Mouse (Mus musculus): ENCODE measurements around the gene Ctbs. TPM values are rescaled to one million over a fixed set of nuclear protein-coding genes. Genes with fewer than 3 reads are reported as not detected.

Gene Ctbs
- polyA plus RNA-seq, 1 experiment from 2014 or later = 11.3 TPM

DNA sequence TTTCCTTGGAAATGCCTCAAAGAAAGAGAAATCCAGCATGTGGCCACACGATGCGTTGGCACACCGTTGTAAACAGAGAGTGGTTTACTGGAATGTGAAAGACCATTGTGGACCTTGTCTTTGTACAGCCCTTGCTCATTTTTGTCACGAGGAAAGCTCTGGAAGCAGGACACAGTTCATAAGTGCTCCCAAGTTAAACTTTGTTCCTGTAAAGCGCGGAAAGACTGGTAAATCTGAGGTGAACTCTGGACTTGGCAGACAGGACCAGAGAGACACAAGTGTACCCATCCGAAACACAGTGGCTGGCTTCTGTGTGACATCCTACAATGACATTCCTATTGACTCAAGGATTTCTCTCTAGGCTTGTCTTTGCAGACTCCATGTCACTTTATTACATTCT lies 6.2 kb upstream of the Ctbs start:
- H3K27me3 ChIP-seq (ENCODE audit: control insufficient read depth, insufficient read depth, low read length) = no peaks in the 10 kb centered on the region
- H3K27ac ChIP-seq (replicated peaks in 1 of 2; ENCODE audit: control insufficient read depth in 1 of 2, insufficient read depth in 1 of 2, low read depth in 2 of 2, low read length in 2 of 2) = no peak overlapping the region
- H3K36me3 ChIP-seq (ENCODE audit: control insufficient read depth, insufficient read depth, low read length) = peaks cover 22% of the 10 kb centered on the region
- H3K4me3 ChIP-seq (ENCODE audit: control insufficient read depth in 1 of 2, insufficient read depth in 1 of 2, low read depth in 1 of 2, low read length in 2 of 2) = no peak overlapping the region
- ATAC-seq (ENCODE audit: insufficient number of reproducible peaks, insufficient read depth, low FRiP score, low read depth) = no peak
- H3K4me2 ChIP-seq (ENCODE audit: low read length) = no peak overlapping the region
- H3K9me3 ChIP-seq (ENCODE audit: control insufficient read depth, low read length) = peaks cover 5% of the 10 kb centered on the region; the same call in 1 of the 2 replicates
- WGBS = 86% methylated on average over 7 of the region's 7 CpGs
- H3K9ac ChIP-seq (ENCODE audit: low read length) = no peak overlapping the region
- 0 out of 4 replicates have a peak, but pooled peaks cover 0 to 2% of the 10 kb centered on the region in 2 experiments for H3K4me1 ChIP-seq (ENCODE audit: control insufficient read depth in 2 of 2, insufficient read depth in 2 of 2, low read length in 2 of 2)

DNA sequence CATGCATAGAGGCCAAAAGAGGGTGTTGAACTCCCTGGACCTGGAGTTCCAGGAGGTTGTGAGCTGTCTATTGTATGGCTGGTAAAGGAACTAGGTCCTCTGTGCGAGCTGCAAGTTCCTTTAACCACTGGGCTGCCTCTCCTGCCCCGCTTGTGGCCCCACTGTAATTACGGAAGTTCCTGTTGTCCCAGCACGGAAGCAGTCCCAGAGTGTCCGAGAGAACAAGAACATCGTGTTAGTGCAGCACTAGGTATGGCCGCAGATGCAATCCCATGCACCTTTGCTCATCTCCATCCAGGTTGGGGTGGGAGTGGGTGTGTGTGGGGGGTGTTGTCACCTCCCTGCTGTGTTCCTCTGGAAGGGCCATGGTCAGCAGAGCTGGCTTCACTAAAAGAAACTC lies 4.7 kb upstream of the Ctbs start:
- Histone ChIP-seq H3K9me3 (ENCODE audit: control insufficient read depth, low read length) (peaks cover 5% of the 10 kb centered on the region; the same call in 1 of the 2 replicates), H3K36me3 (ENCODE audit: control insufficient read depth, insufficient read depth, low read length) (peaks cover 13% of the 10 kb centered on the region), H3K27ac (replicated peaks in 1 of 2; ENCODE audit: control insufficient read depth in 1 of 2, insufficient read depth in 1 of 2, low read depth in 2 of 2, low read length in 2 of 2) (no peak overlapping the region), H3K27me3 (ENCODE audit: control insufficient read depth, insufficient read depth, low read length) (no peaks in the 10 kb centered on the region), H3K4me3 (ENCODE audit: control insufficient read depth in 1 of 2, insufficient read depth in 1 of 2, low read depth in 1 of 2, low read length in 2 of 2) (no peak overlapping the region), H3K4me2 (ENCODE audit: low read length) (no peak overlapping the region), H3K4me1 (ENCODE audit: control insufficient read depth in 2 of 2, insufficient read depth in 2 of 2, low read length in 2 of 2) (peaks cover 0 to 2% of the 10 kb centered on the region in 2 experiments; a peak in 1 of 4 replicates), H3K9ac (ENCODE audit: low read length) (no peak overlapping the region)
- no peak for ATAC-seq (ENCODE audit: insufficient number of reproducible peaks, insufficient read depth, low FRiP score, low read depth)
- WGBS = 79% methylated on average over 7 of the region's 7 CpGs

- Histone ChIP-seq H3K27me3 (ENCODE audit: control insufficient read depth, insufficient read depth, low read length) (no peaks in the 10 kb centered on the region), H3K9me3 (ENCODE audit: control insufficient read depth, low read length) (peaks cover 5% of the 10 kb centered on the region; the same call in 1 of the 2 replicates), H3K27ac (replicated peaks in 1 of 2; ENCODE audit: control insufficient read depth in 1 of 2, insufficient read depth in 1 of 2, low read depth in 2 of 2, low read length in 2 of 2) (no peak overlapping the region), H3K4me2 (ENCODE audit: low read length) (no peak overlapping the region), H3K36me3 (ENCODE audit: control insufficient read depth, insufficient read depth, low read length) (peaks cover 7% of the 10 kb centered on the region; the same call in 1 of the 2 replicates), H3K4me3 (ENCODE audit: control insufficient read depth in 1 of 2, insufficient read depth in 1 of 2, low read depth in 1 of 2, low read length in 2 of 2) (no peak overlapping the region), H3K9ac (ENCODE audit: low read length) (no peak overlapping the region), H3K4me1 (ENCODE audit: control insufficient read depth in 2 of 2, insufficient read depth in 2 of 2, low read length in 2 of 2) (peaks cover 0 to 2% of the 10 kb centered on the region in 2 experiments; a peak in 1 of 4 replicates)
- no peak for ATAC-seq (ENCODE audit: insufficient number of reproducible peaks, insufficient read depth, low FRiP score, low read depth)
- 89% methylated on average over 5 of the region's 5 CpGs for WGBS
Observed at GRCm38 (mm10) chr3:146447156-146447555, 2.4 kb upstream of the Ctbs start.

GRCm38 (mm10) chr3:146447598-146447997 lies 2.0 kb upstream of the Ctbs start:
- Histone ChIP-seq H3K27ac (replicated peaks in 1 of 2; ENCODE audit: control insufficient read depth in 1 of 2, insufficient read depth in 1 of 2, low read depth in 2 of 2, low read length in 2 of 2) (no peak overlapping the region), H3K27me3 (ENCODE audit: control insufficient read depth, insufficient read depth, low read length) (no peaks in the 10 kb centered on the region), H3K36me3 (ENCODE audit: control insufficient read depth, insufficient read depth, low read length) (peaks cover 5% of the 10 kb centered on the region; the same call in 1 of the 2 replicates), H3K9ac (ENCODE audit: low read length) (no peak overlapping the region), H3K4me3 (ENCODE audit: control insufficient read depth in 1 of 2, insufficient read depth in 1 of 2, low read depth in 1 of 2, low read length in 2 of 2) (no peak overlapping the region), H3K4me1 (ENCODE audit: control insufficient read depth in 2 of 2, insufficient read depth in 2 of 2, low read length in 2 of 2) (peaks cover 0 to 2% of the 10 kb centered on the region in 2 experiments; a peak in 1 of 4 replicates), H3K9me3 (ENCODE audit: control insufficient read depth, low read length) (peaks cover 5% of the 10 kb centered on the region; the same call in 1 of the 2 replicates), H3K4me2 (ENCODE audit: low read length) (no peak overlapping the region)
- no peak for ATAC-seq (ENCODE audit: insufficient number of reproducible peaks, insufficient read depth, low FRiP score, low read depth)
- 85% methylated on average over 3 of the region's 3 CpGs for WGBS

DNA sequence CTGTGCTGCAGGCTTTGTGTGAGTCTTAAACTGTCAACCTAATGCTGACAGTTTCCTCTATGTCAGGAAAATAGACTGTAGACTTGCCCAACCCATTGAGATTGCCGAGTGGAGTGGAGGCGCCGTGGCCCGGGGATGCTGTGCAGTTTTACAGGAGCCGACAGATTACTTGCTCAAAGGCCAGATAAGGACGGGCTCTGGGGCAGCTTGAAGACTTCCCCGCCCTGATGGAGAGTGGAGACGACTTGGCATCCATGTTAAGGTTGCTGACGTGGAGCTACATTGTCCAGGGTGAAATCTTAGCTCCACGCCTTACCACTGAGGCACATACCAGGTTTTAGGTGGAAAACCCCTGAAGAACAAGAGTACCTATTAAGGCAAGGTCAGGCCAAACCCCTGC lies 1.2 kb upstream of the Ctbs start:
- Histone ChIP-seq H3K4me1 (ENCODE audit: control insufficient read depth in 2 of 2, insufficient read depth in 2 of 2, low read length in 2 of 2) (peaks cover 0 to 2% of the 10 kb centered on the region in 2 experiments; a peak in 1 of 4 replicates), H3K4me3 (ENCODE audit: control insufficient read depth in 1 of 2, insufficient read depth in 1 of 2, low read depth in 1 of 2, low read length in 2 of 2) (no peak overlapping the region), H3K9ac (ENCODE audit: low read length) (no peak overlapping the region), H3K27me3 (ENCODE audit: control insufficient read depth, insufficient read depth, low read length) (no peaks in the 10 kb centered on the region), H3K9me3 (ENCODE audit: control insufficient read depth, low read length) (peaks cover 5% of the 10 kb centered on the region; the same call in 1 of the 2 replicates), H3K4me2 (ENCODE audit: low read length) (no peak overlapping the region), H3K36me3 (ENCODE audit: control insufficient read depth, insufficient read depth, low read length) (peaks cover 4% of the 10 kb centered on the region; the same call in 1 of the 2 replicates), H3K27ac (replicated peaks in 1 of 2; ENCODE audit: control insufficient read depth in 1 of 2, insufficient read depth in 1 of 2, low read depth in 2 of 2, low read length in 2 of 2) (no peak overlapping the region)
- ATAC-seq (ENCODE audit: insufficient number of reproducible peaks, insufficient read depth, low FRiP score, low read depth) = no peak
- WGBS = 50% methylated on average over 10 of the region's 10 CpGs

- H3K4me1 ChIP-seq (ENCODE audit: control insufficient read depth in 2 of 2, insufficient read depth in 2 of 2, low read length in 2 of 2) = peaks cover 0 to 2% of the 10 kb centered on the region in 2 experiments; a peak in 1 of 4 replicates
- no peaks in the 10 kb centered on the region for H3K27me3 ChIP-seq (ENCODE audit: control insufficient read depth, insufficient read depth, low read length)
- H3K9me3 ChIP-seq (ENCODE audit: control insufficient read depth, low read length) = peaks cover 5% of the 10 kb centered on the region; the same call in 1 of the 2 replicates
- WGBS = 56% methylated on average over 6 of the region's 6 CpGs
- no peak overlapping the region for H3K9ac ChIP-seq (ENCODE audit: low read length)
- ATAC-seq (ENCODE audit: insufficient number of reproducible peaks, insufficient read depth, low FRiP score, low read depth) = no peak
- H3K36me3 ChIP-seq (ENCODE audit: control insufficient read depth, insufficient read depth, low read length) = no peaks in the 10 kb centered on the region
- H3K4me3 ChIP-seq (ENCODE audit: control insufficient read depth in 1 of 2, insufficient read depth in 1 of 2, low read depth in 1 of 2, low read length in 2 of 2) = no peak overlapping the region
- H3K27ac ChIP-seq (replicated peaks in 1 of 2; ENCODE audit: control insufficient read depth in 1 of 2, insufficient read depth in 1 of 2, low read depth in 2 of 2, low read length in 2 of 2) = no peak overlapping the region; a peak in 1 of 4 replicates
- no peak overlapping the region for H3K4me2 ChIP-seq (ENCODE audit: low read length)
Observed at GRCm38 (mm10) chr3:146448969-146449368, 626 bp upstream of the Ctbs start.

DNA sequence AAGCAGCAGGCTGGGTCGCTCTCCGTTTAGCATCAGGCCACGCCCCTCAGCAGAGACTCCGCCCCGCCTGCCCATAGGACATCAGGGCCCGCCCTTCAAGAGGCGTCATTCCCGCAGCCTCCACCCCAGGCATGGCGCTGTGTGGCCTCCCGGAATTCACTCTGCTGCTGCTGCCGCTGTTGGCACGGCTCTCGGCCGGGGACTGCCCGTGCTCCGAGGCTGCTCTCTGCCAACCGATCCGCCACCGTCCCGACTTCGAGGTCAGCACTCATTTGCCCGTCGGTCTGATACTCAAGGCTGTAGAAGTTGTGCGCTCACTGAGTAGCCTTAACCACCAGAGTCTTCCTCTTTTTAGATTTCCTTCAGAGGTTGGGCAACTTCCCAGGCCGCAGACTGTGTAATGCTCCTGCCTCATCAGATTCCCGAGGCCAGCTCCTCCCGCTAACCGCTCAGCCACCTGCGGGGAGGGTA lies 811 bp downstream of the Ctbs start:
- Histone ChIP-seq H3K4me2 (ENCODE audit: low read length) (peak overlapping the region; percentile 79), H3K27me3 (ENCODE audit: control insufficient read depth, insufficient read depth, low read length) (no peaks in the 10 kb centered on the region), H3K9me3 (ENCODE audit: control insufficient read depth, low read length) (peaks cover 5% of the 10 kb centered on the region; the same call in 1 of the 2 replicates), H3K36me3 (ENCODE audit: control insufficient read depth, insufficient read depth, low read length) (peaks cover 3% of the 10 kb centered on the region), H3K9ac (ENCODE audit: low read length) (peak overlapping the region; percentile 79), H3K4me3 (ENCODE audit: control insufficient read depth in 1 of 2, insufficient read depth in 1 of 2, low read depth in 1 of 2, low read length in 2 of 2) (peak overlapping the region; percentile 67 to 73), H3K27ac (replicated peaks in 1 of 2; ENCODE audit: control insufficient read depth in 1 of 2, insufficient read depth in 1 of 2, low read depth in 2 of 2, low read length in 2 of 2) (peak overlapping the region; percentile 76 to 77), H3K4me1 (ENCODE audit: control insufficient read depth in 2 of 2, insufficient read depth in 2 of 2, low read length in 2 of 2) (peaks cover 0 to 2% of the 10 kb centered on the region in 2 experiments; a peak in 1 of 4 replicates)
- under 1% methylated on average over 29 of the region's 29 CpGs for WGBS
- ATAC-seq (ENCODE audit: insufficient number of reproducible peaks, insufficient read depth, low FRiP score, low read depth) = peak; percentile 98

All from heart, embryonic 14.5 days (tissue).